Mouse (Mus musculus): Measurements from ENCODE around the gene Olfr1136. TPM values are rescaled to one million over a fixed set of nuclear protein-coding genes. Genes with fewer than 3 reads are reported as not detected.

The Olfr1136 gene
- polyA plus RNA-seq (2016; fragmentation: Nextera tagmentation; extraction: Ambion mirVana), result not detected in 2 replicates

GRCm38 (mm10) chr2:87693847-87694246 lies at the start of gene Olfr1136:
TSS of gene Olfr1136 (minus strand) at chr2:87693947.
- no peaks in the 10 kb centered on the region for H3K27me3 ChIP-seq
- no peak within 1 kb of the TSS for H3K4me3 ChIP-seq
- no peaks in the 10 kb centered on the region for H3K36me3 ChIP-seq
- H3K9ac ChIP-seq (replicated peaks), result no peak within 1 kb of the TSS
- ATAC-seq (ENCODE audit: low FRiP score, low read depth), result no peak
- H3K4me1 ChIP-seq, result no peaks in the 10 kb centered on the region
- no peak within 1 kb of the TSS for H3K4me2 ChIP-seq (replicated peaks)
- H3K9me3 ChIP-seq, result no peaks in the 10 kb centered on the region
- no peak within 1 kb of the TSS for H3K27ac ChIP-seq (replicated peaks)

- no peak for ATAC-seq (ENCODE audit: low FRiP score, low read depth)
- H3K9ac ChIP-seq (replicated peaks), result no peak within 1 kb of the TSS
- H3K4me2 ChIP-seq (replicated peaks), result no peak within 1 kb of the TSS
- no peaks in the 10 kb centered on the region for H3K9me3 ChIP-seq
- H3K36me3 ChIP-seq, result no peaks in the 10 kb centered on the region
- H3K27me3 ChIP-seq, result no peaks in the 10 kb centered on the region
- 78% methylated on average over 3 of the region's 3 CpGs for WGBS
- H3K4me1 ChIP-seq, result no peaks in the 10 kb centered on the region
- H3K4me3 ChIP-seq, result no peak within 1 kb of the TSS
- H3K27ac ChIP-seq (replicated peaks), result no peak within 1 kb of the TSS
Measured at GRCm38 (mm10) chr2:87743452-87743851, 49.7 kb upstream of the Olfr1136 start, which contains the start of gene Olfr1140. TSS of gene Olfr1140 (plus strand) at chr2:87743752.

DNA sequence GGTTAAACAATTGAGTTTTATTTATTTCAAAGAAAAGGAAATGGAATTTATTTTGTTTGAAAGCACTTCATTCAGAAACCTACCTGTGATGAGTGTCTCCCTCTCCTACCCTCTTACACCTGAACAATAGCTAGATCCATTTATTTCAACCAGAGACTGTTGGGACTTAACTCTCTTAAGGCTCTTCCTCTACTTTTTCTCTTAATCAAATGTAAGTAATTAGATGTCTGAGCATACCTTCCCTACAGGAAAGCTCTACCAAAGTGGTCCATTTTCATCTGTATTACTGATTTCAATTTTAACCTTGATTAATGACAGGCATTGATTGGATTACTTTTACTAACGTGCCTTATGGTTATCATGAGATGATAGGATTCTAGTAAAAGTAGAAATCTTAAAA lies 46.1 kb upstream of the Olfr1136 start, which contains the start of gene Olfr1138:
TSS of gene Olfr1138 (minus strand) at position 101 of the 400 bp plus-strand sequence.
- no peak within 1 kb of the TSS for H3K27ac ChIP-seq (replicated peaks)
- H3K27me3 ChIP-seq, result no peaks in the 10 kb centered on the region
- no peak within 1 kb of the TSS for H3K9ac ChIP-seq (replicated peaks)
- H3K4me1 ChIP-seq, result no peaks in the 10 kb centered on the region
- no peak for ATAC-seq (ENCODE audit: low FRiP score, low read depth)
- no peak within 1 kb of the TSS for H3K4me2 ChIP-seq (replicated peaks)
- no peaks in the 10 kb centered on the region for H3K36me3 ChIP-seq
- 87% methylated on average over 1 of the region's 1 CpGs for WGBS
- no peak within 1 kb of the TSS for H3K4me3 ChIP-seq
- no peaks in the 10 kb centered on the region for H3K9me3 ChIP-seq

GRCm38 (mm10) chr2:87713079-87713478 lies 19.3 kb upstream of the Olfr1136 start, which contains the start of gene Olfr1137:
TSS of gene Olfr1137 (minus strand) at chr2:87713179.
- Histone ChIP-seq H3K27me3 (no peaks in the 10 kb centered on the region), H3K9me3 (no peaks in the 10 kb centered on the region), H3K4me1 (no peaks in the 10 kb centered on the region), H3K9ac (replicated peaks) (no peak within 1 kb of the TSS), H3K4me2 (replicated peaks) (no peak within 1 kb of the TSS), H3K36me3 (no peaks in the 10 kb centered on the region), H3K27ac (replicated peaks) (no peak within 1 kb of the TSS), H3K4me3 (no peak within 1 kb of the TSS)
- no peak for ATAC-seq (ENCODE audit: low FRiP score, low read depth)

GRCm38 (mm10) chr2:87673564-87673963 lies 20.2 kb downstream of the Olfr1136 start, which contains the start of gene Olfr1135:
TSS of gene Olfr1135 (minus strand) at chr2:87673664.
- Histone ChIP-seq H3K27ac (replicated peaks) (no peak within 1 kb of the TSS), H3K4me3 (no peak within 1 kb of the TSS), H3K36me3 (no peaks in the 10 kb centered on the region), H3K9ac (replicated peaks) (no peak within 1 kb of the TSS), H3K27me3 (no peaks in the 10 kb centered on the region), H3K9me3 (no peaks in the 10 kb centered on the region), H3K4me2 (replicated peaks) (no peak within 1 kb of the TSS), H3K4me1 (no peaks in the 10 kb centered on the region)
- WGBS, result 17% methylated on average over 1 of the region's 1 CpGs
- no peak for ATAC-seq (ENCODE audit: low FRiP score, low read depth)

DNA sequence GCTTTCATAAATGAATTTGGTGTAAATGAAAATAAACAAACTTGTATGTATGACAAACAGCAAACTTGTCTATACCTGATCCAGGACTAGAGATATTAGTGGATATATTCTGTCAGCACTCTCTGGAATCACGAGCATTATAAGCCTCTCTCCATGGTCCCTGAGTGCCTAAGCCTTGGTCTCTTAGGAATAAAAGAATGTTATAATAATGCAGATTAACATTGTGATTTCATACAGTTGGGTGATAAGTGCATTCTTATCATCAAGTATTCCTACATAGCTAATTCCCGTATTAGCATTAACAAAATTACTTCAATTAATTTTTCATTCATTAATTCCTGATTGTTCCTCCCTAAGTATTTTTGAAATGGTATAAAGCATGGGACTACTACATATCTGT lies 35.4 kb downstream of the Olfr1136 start, which contains the start of gene Olfr1134:
TSS of gene Olfr1134 (minus strand) at position 101 of the 400 bp plus-strand sequence.
- ATAC-seq (ENCODE audit: low FRiP score, low read depth), result no peak
- Histone ChIP-seq H3K9me3 (no peaks in the 10 kb centered on the region), H3K4me3 (no peak within 1 kb of the TSS), H3K9ac (replicated peaks) (no peak within 1 kb of the TSS), H3K4me1 (no peaks in the 10 kb centered on the region), H3K27me3 (no peaks in the 10 kb centered on the region), H3K36me3 (no peaks in the 10 kb centered on the region), H3K27ac (replicated peaks) (no peak within 1 kb of the TSS), H3K4me2 (replicated peaks) (no peak within 1 kb of the TSS)
- WGBS, result 85% methylated on average over 2 of the region's 2 CpGs

DNA sequence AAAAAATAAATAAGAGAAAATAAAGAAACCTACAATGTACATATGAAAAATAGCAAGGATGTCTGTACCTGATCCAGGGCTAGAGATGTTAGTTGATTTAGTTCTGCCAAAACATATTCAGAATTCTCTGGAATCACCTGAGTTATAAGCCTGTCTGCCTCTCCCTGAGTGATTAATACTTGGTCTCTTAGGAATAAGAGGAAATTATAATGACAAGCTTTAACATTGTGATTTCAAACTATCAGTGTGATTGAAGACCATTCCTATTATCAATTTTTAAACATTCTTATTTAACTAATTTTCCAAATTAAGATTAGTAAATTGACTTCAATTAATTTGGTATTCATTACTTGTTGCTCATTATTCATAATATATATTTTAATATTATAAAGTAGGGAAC lies 46.5 kb downstream of the Olfr1136 start, which contains the start of gene Olfr1133:
TSS of gene Olfr1133 (minus strand) at position 101 of the 400 bp plus-strand sequence.
- no peak within 1 kb of the TSS for H3K4me3 ChIP-seq
- H3K4me2 ChIP-seq (replicated peaks), result no peak within 1 kb of the TSS
- H3K9me3 ChIP-seq, result no peaks in the 10 kb centered on the region
- no peak for ATAC-seq (ENCODE audit: low FRiP score, low read depth)
- H3K36me3 ChIP-seq, result no peaks in the 10 kb centered on the region
- H3K27me3 ChIP-seq, result no peaks in the 10 kb centered on the region
- no peak within 1 kb of the TSS for H3K27ac ChIP-seq (replicated peaks)
- no peak within 1 kb of the TSS for H3K9ac ChIP-seq (replicated peaks)
- H3K4me1 ChIP-seq, result no peaks in the 10 kb centered on the region

Other genes starting within 250 kb of the Olfr1136 start
- not detected in 2 replicates for gene Olfr1126, start 240.0 kb downstream of the Olfr1136 start, polyA plus RNA-seq (2016; fragmentation: Nextera tagmentation; extraction: Ambion mirVana)
- gene Pramel7, start 196.9 kb downstream of the Olfr1136 start, polyA plus RNA-seq (2016; fragmentation: Nextera tagmentation; extraction: Ambion mirVana), result not detected in 2 replicates
- not detected in 2 replicates for gene Pramel6, start 187.4 kb downstream of the Olfr1136 start, polyA plus RNA-seq (2016; fragmentation: Nextera tagmentation; extraction: Ambion mirVana)
- gene Olfr153, start 162.2 kb downstream of the Olfr1136 start, polyA plus RNA-seq (2016; fragmentation: Nextera tagmentation; extraction: Ambion mirVana), result not detected in 2 replicates
- not detected in 2 replicates for gene Olfr1128, start 148.4 kb downstream of the Olfr1136 start, polyA plus RNA-seq (2016; fragmentation: Nextera tagmentation; extraction: Ambion mirVana)
- gene Olfr1129, start 120.0 kb downstream of the Olfr1136 start, polyA plus RNA-seq (2016; fragmentation: Nextera tagmentation; extraction: Ambion mirVana), result not detected in 2 replicates
- gene Olfr1130, start 87.7 kb downstream of the Olfr1136 start, polyA plus RNA-seq (2016; fragmentation: Nextera tagmentation; extraction: Ambion mirVana), result not detected in 2 replicates
- gene Olfr1131, start 66.8 kb downstream of the Olfr1136 start, polyA plus RNA-seq (2016; fragmentation: Nextera tagmentation; extraction: Ambion mirVana), result not detected in 2 replicates
- not detected in 2 replicates for gene Olfr1132, start 56.4 kb downstream of the Olfr1136 start, polyA plus RNA-seq (2016; fragmentation: Nextera tagmentation; extraction: Ambion mirVana)
- not detected in 2 replicates for gene Olfr1133, start 46.6 kb downstream of the Olfr1136 start, polyA plus RNA-seq (2016; fragmentation: Nextera tagmentation; extraction: Ambion mirVana)
- gene Olfr1134, start 35.5 kb downstream of the Olfr1136 start, polyA plus RNA-seq (2016; fragmentation: Nextera tagmentation; extraction: Ambion mirVana), result not detected in 2 replicates
- not detected in 2 replicates for gene Olfr1135, start 20.3 kb downstream of the Olfr1136 start, polyA plus RNA-seq (2016; fragmentation: Nextera tagmentation; extraction: Ambion mirVana)
- gene Olfr1137, start 19.2 kb upstream of the Olfr1136 start, polyA plus RNA-seq (2016; fragmentation: Nextera tagmentation; extraction: Ambion mirVana), result not detected in 2 replicates
- gene Olfr1138, start 46.0 kb upstream of the Olfr1136 start, polyA plus RNA-seq (2016; fragmentation: Nextera tagmentation; extraction: Ambion mirVana), result not detected in 2 replicates
- gene Olfr1140, start 49.8 kb upstream of the Olfr1136 start, polyA plus RNA-seq (2016; fragmentation: Nextera tagmentation; extraction: Ambion mirVana), result not detected in 2 replicates
- gene Olfr1141, start 60.0 kb upstream of the Olfr1136 start, polyA plus RNA-seq (2016; fragmentation: Nextera tagmentation; extraction: Ambion mirVana), result not detected in 2 replicates
- gene Olfr152, start 85.5 kb upstream of the Olfr1136 start, polyA plus RNA-seq (2016; fragmentation: Nextera tagmentation; extraction: Ambion mirVana), result not detected in 2 replicates
- gene Olfr1143, start 106.6 kb upstream of the Olfr1136 start, polyA plus RNA-seq (2016; fragmentation: Nextera tagmentation; extraction: Ambion mirVana), result not detected in 2 replicates
- not detected in 2 replicates for gene Olfr1145, start 115.9 kb upstream of the Olfr1136 start, polyA plus RNA-seq (2016; fragmentation: Nextera tagmentation; extraction: Ambion mirVana)
- gene Olfr1148, start 136.6 kb upstream of the Olfr1136 start, polyA plus RNA-seq (2016; fragmentation: Nextera tagmentation; extraction: Ambion mirVana), result not detected in 2 replicates
- not detected in 2 replicates for gene Olfr1150-ps1, start 150.0 kb upstream of the Olfr1136 start, polyA plus RNA-seq (2016; fragmentation: Nextera tagmentation; extraction: Ambion mirVana)
- not detected in 2 replicates for gene Olfr1151, start 161.9 kb upstream of the Olfr1136 start, polyA plus RNA-seq (2016; fragmentation: Nextera tagmentation; extraction: Ambion mirVana)
- not detected in 2 replicates for gene Olfr1152, start 172.5 kb upstream of the Olfr1136 start, polyA plus RNA-seq (2016; fragmentation: Nextera tagmentation; extraction: Ambion mirVana)
- gene Olfr1153, start 201.0 kb upstream of the Olfr1136 start, polyA plus RNA-seq (2016; fragmentation: Nextera tagmentation; extraction: Ambion mirVana), result not detected in 2 replicates
- gene Olfr1154, start 211.2 kb upstream of the Olfr1136 start, polyA plus RNA-seq (2016; fragmentation: Nextera tagmentation; extraction: Ambion mirVana), result not detected in 2 replicates